Mouse (Mus musculus) liver, embryonic 14.5 days (tissue): ENCODE data around the gene Dscam.

Experiments used
- CTCF ChIP-seq: IDR thresholded peaks from 2 replicates; pipeline ENCODE4 v1.5.1; 2016; ENCODE audit warnings: antibody characterized with exemption, low read depth, control low read depth
- EP300 ChIP-seq: IDR thresholded peaks from 2 replicates; pipeline ENCODE4 v1.6.1; 2016; ENCODE audit warnings: antibody characterized with exemption, low read depth

GRCm38 (mm10) chr16:97204090-97204489 is 33.5 kb upstream of the Dscam start:
- TF ChIP-seq CTCF, result no peak
- no peak for TF ChIP-seq EP300
